Mouse (Mus musculus): ENCODE measurements around the gene Josd2.

Gene Josd2

GRCm38 (mm10) chr7:44497361-44498055, 29.7 kb downstream of the Josd2 start:
- peak; percentile 47 to 62 for DNase-seq (ENCODE audit: low spot score in 2 of 2)

DNA sequence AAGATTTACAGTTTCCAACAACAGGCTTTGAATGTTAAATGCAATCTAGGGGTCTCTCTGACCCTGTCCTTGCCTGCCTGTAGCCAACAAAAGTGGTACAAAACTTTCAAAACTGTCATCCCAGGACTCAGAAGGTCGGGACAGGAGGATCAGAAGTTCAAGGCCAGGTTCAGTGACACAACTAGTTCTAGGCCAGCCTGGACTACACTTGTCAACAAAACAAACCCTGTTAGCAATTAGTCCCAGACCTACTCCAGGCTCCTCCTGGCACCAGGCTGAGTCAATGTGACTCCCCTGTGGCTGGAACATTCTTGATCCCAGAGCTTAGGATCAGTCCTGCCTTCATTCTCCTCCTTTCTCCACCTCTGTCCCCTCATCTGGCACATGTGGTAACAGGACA, 31.1 kb downstream of the Josd2 start:
- no peak for DNase-seq (ENCODE audit: low spot score in 2 of 2)

- no peak for DNase-seq (ENCODE audit: low spot score in 2 of 2)
These were observed 32.3 kb downstream of the Josd2 start for GRCm38 (mm10) chr7:44500046-44500445.

DNA sequence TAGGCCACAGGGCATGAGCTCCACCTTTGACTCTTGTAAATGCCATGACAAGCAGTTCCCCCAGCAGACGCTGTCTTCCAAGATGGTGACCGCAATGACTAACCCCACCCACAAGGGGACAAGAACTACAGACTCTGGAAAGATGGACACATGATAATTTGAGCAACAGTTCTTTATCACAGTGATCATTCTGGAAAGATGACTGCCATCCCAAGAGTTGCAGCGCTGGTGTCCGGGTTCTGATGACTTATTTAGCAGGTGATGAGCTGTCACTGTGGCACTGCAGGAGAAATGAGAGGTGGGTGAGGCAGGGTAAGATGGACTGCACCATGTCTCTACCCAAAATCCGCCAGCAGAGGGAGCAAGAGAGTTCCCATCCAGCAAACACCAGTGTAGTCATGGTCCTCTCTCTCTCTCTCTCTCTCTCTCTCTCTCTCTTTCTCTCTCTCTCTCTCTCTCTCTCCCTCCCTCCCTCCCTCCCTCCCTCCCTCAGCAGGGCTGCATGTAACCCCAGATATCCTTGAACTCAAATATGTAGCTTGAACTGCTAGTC, 33.9 kb downstream of the Josd2 start:
- DNase-seq (ENCODE audit: low spot score in 2 of 2) = peak; percentile 71 to 84

- no peak for DNase-seq (ENCODE audit: low spot score in 2 of 2)
These were observed 39.7 kb downstream of the Josd2 start for GRCm38 (mm10) chr7:44507491-44507890.

DNA sequence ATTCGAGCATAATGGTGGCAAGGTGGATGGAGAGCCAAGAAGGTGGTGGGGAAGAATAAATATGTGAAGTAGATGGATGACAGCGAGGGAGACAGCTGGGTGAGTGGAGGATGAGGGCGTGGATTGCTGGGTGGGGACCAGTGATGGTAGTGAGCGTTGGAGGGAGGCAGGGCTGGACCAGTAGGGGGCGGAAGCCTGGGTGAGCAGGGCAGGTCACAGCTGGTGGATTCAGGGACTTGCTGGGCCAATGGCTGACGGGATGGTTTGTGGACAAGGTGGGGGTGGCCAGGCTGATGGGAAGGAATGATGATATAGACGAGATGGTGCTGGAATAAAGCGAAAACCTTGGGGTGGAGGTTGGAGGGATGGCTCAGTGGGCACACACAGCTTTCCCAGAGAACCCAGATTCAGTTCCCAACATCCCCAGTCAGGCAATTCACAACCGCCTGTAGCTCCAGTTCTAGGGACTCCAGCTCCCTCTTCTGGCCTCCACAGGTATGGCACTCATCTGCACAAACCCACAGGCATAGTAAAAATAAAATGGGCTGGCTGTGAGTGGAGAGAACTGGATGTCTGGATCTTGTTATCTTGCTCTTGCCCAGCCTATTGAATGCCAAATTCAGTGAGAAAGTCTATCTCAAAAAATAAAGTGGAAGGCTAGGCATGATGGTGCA, 51.6 kb downstream of the Josd2 start:
- no peak for DNase-seq (ENCODE audit: low spot score in 2 of 2)

- no peak for DNase-seq (ENCODE audit: low spot score in 2 of 2)
These were observed 53.2 kb downstream of the Josd2 start for GRCm38 (mm10) chr7:44520990-44521389.
